12 mouse cellular contexts compared by ENCODE assay signal in genomic region chr1:158960984-158961383, GRCm38 (mm10). TPM values are rescaled to one million over a fixed set of nuclear protein-coding genes. Genes with fewer than 3 reads are reported as not detected.
DNase-seq lines count a peak whose midpoint lies in the region; ATAC-seq lines count a peak whose summit lies in the region.
"Had no signal": no experiment of that assay in that cellular context is flagged by ENCODE, and none has a peak within 500 bp of the region (broad histone marks: within the 10 kb centered on the region; RNA-seq: fewer than 3 reads in every experiment).

No protein-coding gene starts in this region.

- DNase-seq in heart, adult 9 months (ENCODE audit: low spot score in 2 of 2), result no peak
- DNase-seq in embryonic facial prominence, embryonic 11.5 days (ENCODE audit: low spot score), result peak; percentile 32
- DNase-seq in midbrain, embryonic 14.5 days, result peak; percentile 41
- no peak for DNase-seq in MN1 (ENCODE audit: low spot score)
- DNase-seq in c-Kit-positive CD71-positive TER-119-positive erythroid progenitor cells, embryonic 14.5 days (ENCODE audit: low spot score), result no peak
- DNase-seq in cerebellum, adult 9-11 months, result no peak
- DNase-seq: kidney, postnatal 14 days; thymus, postnatal 25 days had no signal

- H3K4me1 ChIP-seq in heart, embryonic 14.5 days (ENCODE audit: control insufficient read depth in 2 of 2, insufficient read depth in 2 of 2, low read length in 2 of 2), result peaks cover 7 to 12% of the 10 kb centered on the region in 2 experiments; a peak in 3 of 4 replicates
- no peaks in the 10 kb centered on the region for H3K4me1 ChIP-seq in embryonic facial prominence, embryonic 11.5 days (ENCODE audit: control insufficient read depth, insufficient read depth, low read length)
- H3K4me1 ChIP-seq in forebrain, embryonic 16.5 days (replicated peaks; ENCODE audit: control insufficient read depth, insufficient read depth, low read length), result peaks cover 22% of the 10 kb centered on the region
- peaks cover 3% of the 10 kb centered on the region; the same call in 1 of the 2 replicates for H3K4me1 ChIP-seq in midbrain, embryonic 14.5 days (ENCODE audit: control insufficient read depth, insufficient read depth, low read length)

- H3K27ac ChIP-seq in heart, embryonic 14.5 days (replicated peaks in 1 of 2; ENCODE audit: control insufficient read depth in 1 of 2, insufficient read depth in 1 of 2, low read depth in 2 of 2, low read length in 2 of 2), result no peak overlapping the region
- H3K27ac ChIP-seq in embryonic facial prominence, embryonic 11.5 days (replicated peaks; ENCODE audit: low read depth, low read length), result no peak overlapping the region
- H3K27ac ChIP-seq in forebrain, embryonic 16.5 days (ENCODE audit: low read length), result peak overlapping the region; percentile 56
- H3K27ac ChIP-seq in midbrain, embryonic 14.5 days (replicated peaks; ENCODE audit: low read depth, low read length), result peak overlapping the region; percentile 52
- H3K27ac ChIP-seq: macrophage had no signal

- no peak for ATAC-seq in heart, embryonic 14.5 days (ENCODE audit: insufficient number of reproducible peaks, insufficient read depth, low FRiP score, low read depth)
- ATAC-seq in embryonic facial prominence, embryonic 11.5 days (replicated peaks; ENCODE audit: insufficient number of reproducible peaks, low FRiP score, low TSS enrichment, low read depth), result no peak
- ATAC-seq in forebrain, embryonic 16.5 days, result peak; percentile 60
- ATAC-seq in midbrain, embryonic 14.5 days (ENCODE audit: low FRiP score, low TSS enrichment), result no peak
- ATAC-seq: CD4-positive, CD25-positive, alpha-beta regulatory T cell, adult 4 months had no signal

- no peaks in the 10 kb centered on the region for H3K27me3 ChIP-seq in heart, embryonic 14.5 days (ENCODE audit: control insufficient read depth, insufficient read depth, low read length)
- no peaks in the 10 kb centered on the region for H3K27me3 ChIP-seq in embryonic facial prominence, embryonic 11.5 days (ENCODE audit: control insufficient read depth, insufficient read depth, low read length)
- no peaks in the 10 kb centered on the region for H3K27me3 ChIP-seq in forebrain, embryonic 16.5 days (replicated peaks; ENCODE audit: control insufficient read depth, insufficient read depth, low read length)
- H3K27me3 ChIP-seq in midbrain, embryonic 14.5 days (ENCODE audit: control insufficient read depth, insufficient read depth, low read length), result no peaks in the 10 kb centered on the region

- H3K36me3 ChIP-seq in heart, embryonic 14.5 days (ENCODE audit: control insufficient read depth, insufficient read depth, low read length), result no peaks in the 10 kb centered on the region
- H3K36me3 ChIP-seq in embryonic facial prominence, embryonic 11.5 days (replicated peaks; ENCODE audit: control insufficient read depth, insufficient read depth, low read depth, low read length), result no peaks in the 10 kb centered on the region
- no peaks in the 10 kb centered on the region for H3K36me3 ChIP-seq in forebrain, embryonic 16.5 days (ENCODE audit: control insufficient read depth, insufficient read depth)
- H3K36me3 ChIP-seq in midbrain, embryonic 14.5 days (ENCODE audit: control insufficient read depth, insufficient read depth, low read length), result no peaks in the 10 kb centered on the region

- 30% methylated on average over 4 of the region's 4 CpGs for WGBS in heart, embryonic 14.5 days
- 31% methylated on average over 4 of the region's 4 CpGs for WGBS in embryonic facial prominence, embryonic 11.5 days
- 14% methylated on average over 4 of the region's 4 CpGs for WGBS in forebrain, embryonic 16.5 days
- WGBS in midbrain, embryonic 14.5 days, result 25% methylated on average over 4 of the region's 4 CpGs

- no peaks in the 10 kb centered on the region for H3K9me3 ChIP-seq in heart, embryonic 14.5 days (ENCODE audit: control insufficient read depth, low read length)
- no peaks in the 10 kb centered on the region for H3K9me3 ChIP-seq in embryonic facial prominence, embryonic 11.5 days (replicated peaks; ENCODE audit: control insufficient read depth, low read length)
- H3K9me3 ChIP-seq in forebrain, embryonic 16.5 days (ENCODE audit: control insufficient read depth, low read length), result no peaks in the 10 kb centered on the region
- no peaks in the 10 kb centered on the region for H3K9me3 ChIP-seq in midbrain, embryonic 14.5 days (ENCODE audit: control insufficient read depth, low read length)

- H3K9ac ChIP-seq in heart, embryonic 14.5 days (ENCODE audit: low read length), result no peak overlapping the region
- no peak overlapping the region for H3K9ac ChIP-seq in embryonic facial prominence, embryonic 11.5 days (replicated peaks; ENCODE audit: low read length)
- H3K9ac ChIP-seq in forebrain, embryonic 16.5 days (replicated peaks; ENCODE audit: low read depth, low read length), result peak overlapping the region; percentile 0; the same call in 1 of the 2 replicates
- H3K9ac ChIP-seq in midbrain, embryonic 14.5 days (replicated peaks; ENCODE audit: low read length), result no peak overlapping the region

- H3K4me3 ChIP-seq in heart, embryonic 14.5 days (ENCODE audit: control insufficient read depth in 1 of 2, insufficient read depth in 1 of 2, low read depth in 1 of 2, low read length in 2 of 2), result no peak overlapping the region
- H3K4me3 ChIP-seq in embryonic facial prominence, embryonic 11.5 days (ENCODE audit: low read depth, low read length), result no peak overlapping the region
- peak overlapping the region; percentile 18 for H3K4me3 ChIP-seq in forebrain, embryonic 16.5 days (replicated peaks; ENCODE audit: low read length)
- H3K4me3 ChIP-seq in midbrain, embryonic 14.5 days (replicated peaks; ENCODE audit: low read depth, low read length), result 0 out of 2 replicates have a peak overlapping the region, but pooled peaks have one; percentile 1

- peak overlapping the region; percentile 36; the same call in 1 of the 2 replicates for H3K4me2 ChIP-seq in heart, embryonic 14.5 days (ENCODE audit: low read length)
- H3K4me2 ChIP-seq in embryonic facial prominence, embryonic 11.5 days (ENCODE audit: low read depth, low read length), result no peak overlapping the region; the same call in 1 of the 2 replicates
- peak overlapping the region; percentile 44 for H3K4me2 ChIP-seq in forebrain, embryonic 16.5 days (ENCODE audit: low read length)
- peak overlapping the region; percentile 43 for H3K4me2 ChIP-seq in midbrain, embryonic 14.5 days (ENCODE audit: low read length)

RNA-seq across cellular contexts. Expression of gene Pappa2, which starts 19.3 kb away (rescaled TPM):
- 0.34 and 0.58 TPM in 2 replicates for polyA plus RNA-seq in heart, embryonic 14.5 days (2014; fragmentation: Nextera tagmentation; extraction: Ambion mirVana)
- 2.2 and 2.3 TPM in 2 replicates for polyA plus RNA-seq in embryonic facial prominence, embryonic 11.5 days (2014; fragmentation: Nextera tagmentation; extraction: Ambion mirVana)
- 1.3 and 1.7 TPM in 2 replicates for polyA plus RNA-seq in forebrain, embryonic 16.5 days (2015; fragmentation: Nextera tagmentation; extraction: Ambion mirVana)
- 0.42 and 1.1 TPM in 2 replicates for polyA plus RNA-seq in midbrain, embryonic 14.5 days (2014; fragmentation: Nextera tagmentation; extraction: Ambion mirVana)
- polyA plus RNA-seq: CD4-positive, CD25-positive, alpha-beta regulatory T cell, adult 4 months had no signal

Comparison
In these comparisons a context has a peak if more than half of its experiments do, and no peak if none do; other contexts are left out.
1. H3K27ac ChIP-seq: peak in forebrain, embryonic 16.5 days (single experiment) and midbrain, embryonic 14.5 days (single experiment); none in heart, embryonic 14.5 days (0 of 2) and embryonic facial prominence, embryonic 11.5 days (single experiment).
2. H3K4me3 ChIP-seq: peak in forebrain, embryonic 16.5 days (single experiment) and midbrain, embryonic 14.5 days (single experiment); none in heart, embryonic 14.5 days (0 of 2) and embryonic facial prominence, embryonic 11.5 days (single experiment).
3. DNase-seq: peak in embryonic facial prominence, embryonic 11.5 days (single experiment) and midbrain, embryonic 14.5 days (single experiment); none in heart, adult 9 months (0 of 2), MN1 (single experiment), c-Kit-positive CD71-positive TER-119-positive erythroid progenitor cells, embryonic 14.5 days (single experiment) and cerebellum, adult 9-11 months (single experiment).